Mouse (Mus musculus) right cerebral cortex, postnatal 10 days (tissue): ENCODE data around the gene Vps53.
A peak's percentile ranks its signal among the peaks of the same experiment; 100 is the strongest.

Source experiments
- DNase-seq, 2 experiments: peaks; one replicate each; pipeline ENCODE4 v3.0.0; 2021; ENCODE audit warnings: low spot score in 2 of 2

Vps53 gene

DNA sequence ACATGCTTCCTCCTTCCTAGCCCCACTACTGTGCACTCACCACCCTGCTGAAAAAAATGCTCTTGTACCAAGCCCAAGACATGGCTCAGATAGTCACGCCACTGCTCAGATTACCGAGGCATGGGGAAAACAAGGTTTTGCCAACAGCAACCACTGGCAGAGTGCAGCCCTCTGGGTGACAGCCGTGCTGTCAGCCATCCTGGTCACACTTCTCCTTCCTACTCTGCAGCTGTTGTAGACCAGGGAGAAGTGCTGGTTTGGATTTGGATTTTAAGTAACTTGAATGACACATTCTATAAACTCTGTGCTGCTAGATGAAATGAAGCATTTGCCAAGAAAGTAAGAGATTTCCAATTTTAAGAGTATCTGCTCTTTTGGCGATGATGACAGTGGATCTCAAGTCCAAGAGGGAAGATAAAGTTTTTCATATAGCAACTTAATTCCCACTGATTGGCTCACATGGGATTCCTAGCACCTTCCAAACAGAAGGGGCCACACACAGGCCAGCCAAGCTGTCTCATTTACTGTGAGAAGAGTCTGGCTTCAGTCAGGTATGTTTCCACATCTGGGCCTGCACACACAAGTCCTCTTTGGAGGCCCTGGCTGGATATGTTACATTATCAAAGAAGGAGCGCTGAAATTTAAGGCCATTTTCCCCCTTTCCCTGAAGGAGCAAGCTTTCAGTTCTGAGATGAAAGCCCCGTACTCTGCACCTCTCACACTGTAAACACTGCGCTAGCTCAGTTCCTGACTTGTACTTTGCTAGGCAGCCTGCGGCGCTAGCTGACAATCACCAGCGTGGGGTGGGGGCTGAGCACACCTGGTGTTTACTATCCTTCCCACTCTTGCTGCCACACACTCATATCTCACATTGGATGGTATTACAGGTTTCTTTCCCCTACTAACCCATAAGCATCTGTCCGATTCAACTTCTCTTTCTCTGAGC is 72.6 kb downstream of the Vps53 start:
- DNase-seq, result no peak

DNA sequence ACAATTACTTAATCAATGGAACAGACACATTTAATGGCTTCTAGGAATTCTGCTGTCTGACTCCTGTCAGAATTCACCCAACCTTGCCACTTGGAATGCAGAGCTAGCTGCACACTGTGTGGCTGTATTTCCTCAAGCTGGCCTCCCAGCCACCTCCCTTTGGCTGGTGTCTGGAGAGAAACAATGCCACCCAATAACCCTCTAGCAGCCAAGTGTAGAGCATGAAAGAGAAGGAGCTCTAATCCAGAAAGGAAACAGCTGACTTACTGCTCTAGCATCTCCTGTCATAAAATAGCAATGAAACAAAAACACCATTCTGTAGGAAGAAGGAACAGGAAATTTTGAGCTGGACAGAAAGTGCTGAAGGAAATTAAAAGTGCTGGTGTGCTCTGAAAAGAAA is 78.3 kb downstream of the Vps53 start:
- DNase-seq, result no peak

DNA sequence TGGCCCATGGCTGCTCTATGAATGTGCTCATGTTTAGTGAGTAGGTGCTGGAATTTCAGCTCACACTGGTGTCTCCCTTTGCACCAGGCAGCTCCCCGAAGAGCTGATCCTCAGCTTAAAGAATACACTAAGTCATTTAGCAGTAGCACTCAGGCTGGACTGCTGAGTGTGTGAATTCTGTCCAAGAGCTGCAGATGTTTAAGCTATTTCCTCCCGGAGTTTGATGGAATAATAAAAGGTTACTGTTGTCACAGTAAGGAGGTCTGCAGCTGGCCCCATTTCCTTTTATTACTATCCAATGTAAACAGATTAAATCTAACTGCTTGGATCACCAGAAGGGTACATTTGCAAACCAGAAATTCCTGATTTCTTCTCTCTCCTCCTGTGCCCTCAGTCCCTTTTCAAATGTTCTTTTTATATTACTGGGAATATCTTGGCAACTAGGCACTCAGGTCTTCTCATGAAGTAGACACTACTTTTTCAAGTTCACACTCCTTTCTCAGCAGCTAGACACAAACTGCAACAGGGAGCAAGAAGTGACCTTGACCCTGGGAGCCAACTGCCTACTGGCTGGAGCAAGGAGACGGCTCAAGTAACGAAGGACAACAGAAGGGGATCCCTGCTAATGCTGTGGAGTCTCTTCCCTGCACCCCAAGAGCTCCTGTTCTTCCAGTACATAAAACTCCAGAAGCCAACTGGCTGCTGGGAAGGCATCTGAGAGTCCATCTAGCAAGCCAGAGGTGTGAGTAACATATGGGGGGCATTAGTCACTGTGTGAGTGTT is 80.1 kb downstream of the Vps53 start:
- DNase-seq, result no peak

DNA sequence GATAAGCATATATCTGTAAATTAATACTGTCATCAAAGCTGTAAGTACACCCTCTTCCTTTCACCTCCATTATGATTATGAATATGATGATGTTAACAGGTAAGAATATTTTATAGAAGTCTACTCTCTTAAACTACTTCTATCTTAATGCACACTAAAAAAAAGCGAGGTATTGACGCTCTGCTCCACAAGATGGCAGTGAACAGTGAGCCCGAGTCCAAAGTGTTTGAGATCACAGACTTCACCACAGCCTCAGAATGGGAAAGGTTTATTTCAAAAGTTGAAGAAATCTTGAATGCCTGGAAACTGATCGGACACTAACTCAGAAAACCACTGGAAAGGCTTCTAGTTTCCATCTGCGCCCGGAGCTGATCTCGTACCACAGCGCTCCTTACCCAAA is 85.8 kb downstream of the Vps53 start:
- DNase-seq, result peak in 1 of 2 experiments; percentile 26

DNA sequence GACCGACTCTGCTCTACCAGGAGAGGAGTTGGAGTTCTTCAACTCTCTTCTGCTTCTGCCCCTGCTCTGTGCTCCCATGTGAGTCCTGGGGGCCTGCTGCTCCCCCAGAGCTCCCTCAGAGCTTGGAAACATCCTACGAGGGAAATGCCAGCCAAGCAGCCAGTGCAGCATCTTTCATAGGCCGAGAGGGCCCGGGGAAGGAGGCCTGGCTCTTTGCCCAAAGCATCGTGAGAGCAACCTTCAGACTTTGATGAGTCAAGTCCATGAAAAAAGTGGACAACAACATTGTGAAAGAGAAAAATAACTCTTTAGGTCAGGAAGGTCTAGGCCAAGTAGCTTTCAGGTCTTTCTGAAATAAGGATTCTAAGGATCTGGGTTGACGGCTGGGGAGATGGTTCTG is 89.7 kb downstream of the Vps53 start:
- peak in 1 of 2 experiments; percentile 23 for DNase-seq

DNA sequence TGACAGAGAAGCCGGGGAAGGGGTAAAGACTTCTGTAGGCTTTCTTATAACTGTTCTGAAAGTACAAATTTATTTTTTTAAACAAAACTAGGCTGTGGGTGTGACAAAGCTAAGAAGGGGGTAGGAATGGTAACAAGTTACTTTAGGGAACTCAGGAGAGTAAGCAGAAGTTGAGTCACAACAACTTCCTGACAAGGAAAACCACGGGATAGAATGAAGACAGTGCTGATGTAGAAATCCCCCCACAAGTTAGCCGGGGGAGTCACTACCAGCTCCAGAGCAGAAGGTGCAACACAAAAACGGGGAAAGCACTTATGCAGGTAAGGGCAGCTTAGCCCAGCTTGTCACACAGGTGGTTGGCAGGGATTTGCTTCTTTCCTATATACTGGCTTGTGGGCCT is 90.9 kb downstream of the Vps53 start:
- no peak for DNase-seq

DNA sequence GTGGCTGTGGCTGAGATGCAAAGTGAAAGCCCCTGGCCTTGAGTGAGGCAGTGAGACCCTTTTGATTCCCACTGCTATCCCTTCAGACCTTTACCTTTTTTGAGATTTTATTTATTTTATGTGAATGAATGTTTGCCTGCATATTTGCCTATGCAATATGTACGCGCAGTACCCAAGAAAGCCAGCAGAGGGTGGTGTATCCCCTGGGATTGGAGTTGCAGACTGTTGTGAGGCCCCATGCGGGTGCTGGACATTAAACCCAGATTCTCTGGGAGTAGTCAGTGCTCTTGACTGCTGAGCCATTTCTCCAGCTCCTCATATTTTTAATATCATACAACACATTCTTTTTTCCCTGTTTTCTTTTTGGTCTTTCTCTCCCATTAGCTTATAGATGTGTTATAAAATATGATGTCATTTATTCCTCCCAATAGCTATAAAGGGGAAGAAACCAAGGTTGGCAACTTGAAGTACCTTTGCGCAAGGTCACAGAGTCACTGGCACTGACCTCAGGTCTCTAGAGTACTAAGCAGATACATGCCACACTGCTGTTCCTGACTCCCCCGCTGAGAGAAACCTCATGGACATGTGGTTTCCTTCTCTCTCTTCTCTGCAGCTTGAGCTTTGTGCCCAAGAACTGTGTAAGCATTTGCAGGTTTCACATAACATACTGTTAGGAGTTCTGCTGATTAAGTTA is 93.4 kb downstream of the Vps53 start:
- DNase-seq, result peak in 1 of 2 experiments; percentile 33

DNA sequence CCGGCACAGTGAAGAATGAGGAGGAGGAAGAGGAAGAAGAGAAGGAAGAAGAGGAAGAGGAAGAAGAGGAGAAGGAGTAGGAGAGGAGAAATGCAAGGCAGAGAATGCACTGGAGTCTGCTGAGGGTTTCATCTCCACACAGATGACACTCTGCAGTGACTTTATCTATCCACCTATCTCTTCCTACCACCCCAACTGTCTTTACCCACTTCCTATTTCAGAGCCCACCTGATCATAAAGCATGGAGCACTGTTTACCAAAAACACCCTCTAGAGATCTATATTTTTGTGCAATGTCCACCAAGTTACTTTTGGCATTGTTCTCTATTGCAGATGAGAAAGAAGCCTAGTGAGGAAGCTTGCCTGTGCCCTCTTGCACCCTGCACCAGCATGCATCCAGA is 94.5 kb downstream of the Vps53 start:
- no peak for DNase-seq

DNA sequence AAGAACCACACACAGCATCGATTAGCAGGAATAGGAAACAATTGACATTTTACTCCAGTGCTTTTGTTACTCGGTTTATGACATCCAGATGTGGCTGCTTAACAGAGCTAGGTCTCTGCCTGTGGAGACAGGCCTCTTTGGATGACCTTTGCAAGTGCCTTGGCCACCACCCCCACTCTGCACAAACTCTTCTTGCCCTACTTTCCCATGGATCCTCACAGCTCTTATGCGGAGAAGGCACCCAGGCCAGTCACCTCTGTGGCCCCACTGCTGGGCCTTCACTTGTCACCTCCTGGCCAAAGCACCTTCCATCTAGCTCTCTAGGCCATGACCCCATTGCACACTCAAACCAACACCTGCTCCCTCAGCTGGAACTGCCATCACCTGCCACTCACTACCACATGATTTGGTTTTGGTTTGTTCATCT is 95.5 kb downstream of the Vps53 start:
- no peak for DNase-seq

DNA sequence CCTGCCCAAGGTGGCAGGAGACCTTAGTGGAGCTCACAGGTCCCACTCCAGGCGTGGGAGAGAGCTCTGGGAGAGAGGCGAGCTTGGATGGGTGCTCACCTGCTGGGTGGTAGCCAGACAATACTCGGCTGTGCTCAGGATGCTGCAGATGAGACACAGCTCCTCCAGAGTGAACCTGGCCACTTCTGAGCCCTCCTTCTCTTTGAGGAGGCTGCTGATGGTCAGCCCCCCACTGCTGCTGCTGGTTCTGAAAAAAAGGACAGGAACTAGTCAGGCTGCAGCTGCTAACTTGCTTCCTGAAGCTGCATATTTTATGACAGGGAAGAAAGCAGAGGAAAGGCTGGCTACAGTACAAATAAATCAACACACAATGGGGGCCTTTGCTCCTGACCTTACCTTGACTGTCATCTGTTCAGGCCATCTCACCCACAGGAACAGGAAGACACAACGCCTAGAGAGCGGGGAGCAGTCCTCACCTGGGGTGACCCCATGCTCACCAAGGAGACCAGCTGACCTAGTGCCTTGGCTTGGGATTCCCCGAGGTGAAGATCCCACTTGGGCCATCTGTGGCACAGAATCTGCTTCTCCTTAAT is 98.3 kb downstream of the Vps53 start:
- DNase-seq, result no peak

DNA sequence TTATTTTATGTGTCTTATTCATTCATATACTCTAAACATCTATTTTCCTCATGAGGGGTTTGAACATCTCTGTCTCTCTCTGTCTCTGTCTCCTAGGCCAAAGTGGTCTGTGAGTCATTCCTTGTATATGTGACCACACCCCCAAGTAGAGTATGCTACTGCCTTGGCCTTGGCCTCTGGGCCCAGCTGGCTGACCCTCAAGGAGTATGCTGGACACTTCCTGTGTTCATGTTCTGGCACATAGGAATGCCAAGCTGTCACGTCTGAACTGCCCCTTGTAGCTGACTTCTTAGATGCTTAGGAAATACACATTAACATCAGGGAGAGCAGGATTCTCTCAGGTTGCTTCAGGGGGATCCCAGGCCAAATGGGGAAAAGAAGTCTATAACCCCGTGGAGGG is 99.2 kb downstream of the Vps53 start:
- DNase-seq, result no peak

DNA sequence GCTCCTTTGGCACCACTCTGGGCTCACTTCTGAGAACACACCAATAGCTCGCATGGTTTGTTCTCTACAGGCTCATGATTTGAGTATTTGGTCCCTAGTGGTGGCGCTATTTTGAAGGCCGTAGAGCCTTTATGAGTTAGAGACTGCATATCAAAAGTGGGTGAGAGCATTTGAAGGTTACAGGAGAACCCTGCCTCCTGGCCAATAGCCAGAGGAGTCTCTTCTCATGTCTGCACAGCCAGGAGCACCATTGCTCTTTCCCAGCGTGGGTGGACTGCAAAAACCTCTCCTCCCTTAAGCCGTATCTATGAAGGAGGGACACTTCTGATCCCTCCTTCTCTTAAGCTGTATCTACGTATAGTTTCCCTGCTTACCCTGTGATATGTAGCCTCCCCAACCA is 102.1 kb downstream of the Vps53 start:
- no peak for DNase-seq

DNA sequence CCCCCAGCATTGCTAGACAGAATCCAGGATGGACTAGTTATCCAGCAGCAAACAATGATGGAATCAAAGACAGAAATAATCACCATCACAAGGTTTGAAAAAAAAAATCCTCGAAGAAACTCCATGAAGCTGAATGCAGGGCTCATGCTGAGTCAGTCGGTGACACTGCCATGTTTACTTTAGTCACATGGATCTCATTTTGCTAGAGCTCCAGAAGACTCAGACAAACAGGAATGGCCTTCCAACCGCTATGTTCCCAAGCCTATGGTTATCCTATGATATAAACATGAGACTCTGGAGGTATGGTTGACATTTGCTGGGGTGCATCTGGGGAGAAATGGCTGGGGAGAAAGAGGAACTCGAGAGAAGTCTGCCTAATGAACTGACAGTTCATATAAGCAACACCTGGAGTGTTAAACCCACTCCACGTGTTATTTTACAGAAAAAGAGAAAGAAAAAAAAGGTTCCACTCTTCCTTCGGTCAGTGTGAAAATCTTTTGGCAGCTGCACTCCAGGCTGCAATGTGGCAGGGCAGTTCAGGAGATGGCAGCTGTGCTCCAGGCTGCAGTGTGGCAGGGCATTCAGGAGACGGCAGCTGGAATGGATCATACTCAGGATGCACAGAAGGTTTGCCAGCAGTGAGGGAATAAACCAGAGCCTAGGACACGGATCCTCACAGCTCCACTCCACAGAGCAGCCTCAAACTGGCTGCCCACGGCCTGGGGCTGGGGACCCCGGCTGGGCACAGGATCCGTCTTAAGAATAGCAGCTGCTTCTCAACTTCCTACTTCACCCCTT is 105.0 kb downstream of the Vps53 start:
- no peak for DNase-seq

DNA sequence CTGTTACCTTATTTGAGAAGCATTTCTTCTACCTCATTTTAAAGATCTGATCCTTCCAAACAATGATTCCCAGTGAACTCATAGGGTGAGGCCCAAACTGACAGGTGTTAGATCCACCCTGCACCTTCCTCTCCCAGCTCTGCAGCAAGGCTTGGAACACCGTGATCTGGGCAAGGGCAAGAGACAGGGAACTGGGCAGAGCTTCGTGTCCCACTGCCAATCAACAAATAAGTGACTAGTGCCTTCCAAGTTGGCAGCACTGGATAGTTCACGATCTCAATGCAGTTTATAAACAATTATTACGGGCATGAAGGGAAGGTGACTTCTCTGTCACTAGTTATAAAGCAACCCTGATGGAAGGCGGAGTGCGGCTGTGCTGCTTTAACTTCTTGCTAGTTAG is 109.6 kb downstream of the Vps53 start:
- no peak for DNase-seq

DNA sequence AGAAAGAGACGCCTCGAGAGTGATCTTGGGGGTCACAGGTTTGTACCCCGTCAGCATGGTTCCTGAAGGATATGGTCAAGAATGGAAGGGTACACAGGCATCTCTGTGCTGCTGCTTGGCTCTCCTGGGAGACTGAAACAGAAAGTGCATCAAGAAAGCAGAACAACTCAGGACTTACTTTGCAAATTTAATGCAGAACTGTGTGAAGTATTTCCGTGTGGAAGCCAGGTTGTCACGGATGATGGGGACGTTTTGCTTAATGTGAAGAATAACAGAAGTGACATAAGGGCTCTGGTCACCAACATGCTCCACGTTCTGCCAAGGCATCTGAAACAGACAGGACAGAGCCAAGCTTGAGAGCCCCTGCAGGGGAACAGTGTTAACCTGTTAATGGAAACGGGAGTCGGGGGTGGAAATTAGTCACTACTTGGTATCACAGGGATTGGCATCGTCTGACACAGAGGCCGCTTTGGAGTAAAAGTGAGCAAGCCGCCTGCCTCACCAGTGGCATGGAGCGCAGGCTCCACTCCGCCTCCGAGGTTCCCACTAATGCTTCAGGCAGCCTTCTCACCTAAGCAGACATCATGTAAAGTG is 112.8 kb downstream of the Vps53 start:
- DNase-seq, result no peak

DNA sequence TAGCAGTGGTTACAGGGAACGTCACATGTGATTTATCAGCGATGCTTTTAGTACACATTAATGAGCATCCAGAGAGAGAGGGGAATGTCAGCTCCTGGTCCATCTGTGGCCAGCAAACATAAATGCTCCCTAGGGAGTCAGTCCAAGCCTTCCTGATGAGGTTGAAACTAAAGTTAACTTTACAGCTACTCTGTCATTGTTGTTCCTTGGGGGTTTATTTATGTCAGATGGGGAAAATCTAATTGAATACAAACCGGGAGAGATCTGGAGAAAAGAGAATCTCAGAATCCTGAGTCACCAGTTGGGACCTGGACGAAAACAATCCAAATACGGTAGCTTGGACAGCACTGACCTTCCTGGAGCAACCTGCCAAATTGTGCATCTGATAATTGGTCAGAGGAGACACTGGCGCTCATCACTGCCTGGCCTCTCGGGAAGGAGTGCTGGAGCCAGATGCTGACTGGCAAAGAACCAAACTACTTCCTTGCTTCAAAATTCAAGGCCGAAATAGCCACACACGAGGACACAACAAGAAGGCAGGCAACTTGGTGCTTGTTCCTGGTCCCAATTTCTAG is 113.8 kb downstream of the Vps53 start:
- DNase-seq, result no peak

DNA sequence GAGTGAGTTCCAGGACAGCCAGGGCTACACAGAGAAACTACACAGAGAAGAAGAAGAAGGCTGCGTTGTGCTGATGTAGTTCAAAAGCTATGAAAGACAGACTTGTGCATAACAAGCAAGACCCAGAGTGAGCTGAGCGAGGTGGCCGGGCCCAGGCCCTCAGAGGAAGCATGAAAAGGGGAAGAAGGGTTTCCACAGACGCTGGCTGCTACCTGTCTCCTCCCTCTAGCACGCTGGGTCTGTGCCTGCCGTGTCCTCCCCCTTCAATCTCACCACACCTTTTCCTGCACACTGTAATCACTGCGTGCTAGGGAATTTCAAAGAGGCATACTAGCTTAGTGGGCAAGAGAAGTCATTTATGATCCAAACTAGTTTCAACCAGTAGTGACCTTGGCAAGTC is 115.0 kb downstream of the Vps53 start:
- no peak for DNase-seq

DNA sequence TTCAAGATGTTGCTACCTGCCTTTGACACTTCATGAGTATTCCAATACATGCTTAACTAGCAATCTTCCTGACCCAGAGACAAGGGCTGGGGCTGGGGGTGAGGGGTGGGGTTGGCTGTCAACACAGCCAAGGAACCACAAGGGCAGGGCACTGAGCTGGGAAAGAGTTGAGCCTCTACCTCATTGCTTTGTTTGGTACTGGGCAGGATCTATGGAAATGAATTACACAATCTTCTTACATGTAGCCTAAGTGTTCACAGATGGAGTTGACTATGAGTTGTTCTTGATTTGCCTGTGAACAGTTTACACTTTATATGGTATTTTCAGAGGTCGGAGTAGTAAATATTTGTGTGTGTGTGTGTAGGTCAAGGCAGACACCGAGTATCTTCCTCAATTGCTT is 118.5 kb downstream of the Vps53 start:
- DNase-seq, result no peak

DNA sequence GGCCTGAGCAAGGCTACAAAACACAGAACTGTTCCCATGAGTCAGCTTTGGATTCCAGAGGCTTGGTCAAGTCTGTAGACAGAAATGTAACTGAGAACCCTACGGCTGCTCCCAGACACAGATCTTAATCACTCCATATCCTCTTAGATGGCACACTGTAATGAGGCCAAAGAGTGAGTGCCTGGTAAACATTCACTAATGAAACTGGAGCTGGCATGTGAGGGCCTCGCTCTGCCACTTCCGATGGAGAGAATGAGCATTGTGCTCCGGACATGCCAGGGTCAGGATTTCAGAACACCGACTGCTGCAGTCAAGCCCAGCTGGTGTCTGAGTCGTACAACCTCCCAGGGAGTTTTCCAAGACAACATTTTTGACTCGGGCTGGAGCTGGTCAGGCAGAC is 119.5 kb downstream of the Vps53 start:
- no peak for DNase-seq

DNA sequence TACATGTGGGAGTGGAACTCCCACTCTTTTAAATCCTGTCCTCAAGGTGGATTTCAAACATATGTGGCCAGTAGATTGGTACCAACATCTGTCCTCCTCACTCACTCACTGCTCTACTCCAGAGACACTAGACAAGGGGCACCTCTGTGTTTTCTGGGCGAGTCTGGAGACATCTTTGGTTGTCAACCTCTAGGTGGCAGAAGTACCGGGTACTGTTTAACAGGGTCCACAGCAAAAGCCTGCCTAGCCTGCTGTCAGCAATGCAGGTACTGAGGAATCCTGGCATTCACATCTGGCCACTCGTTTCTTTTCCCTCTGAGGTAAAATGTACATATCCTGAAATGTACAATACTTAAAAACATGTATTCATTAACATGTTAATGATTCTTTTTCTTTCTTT is 123.0 kb downstream of the Vps53 start:
- DNase-seq, result no peak
